Mouse (Mus musculus) monocyte, adult 2 months (primary cell): ENCODE results near the gene Msx2.

Experiments
- DNase-seq, 2 experiments: peaks; one replicate each; pipeline ENCODE4 v3.0.0; 2022; ENCODE audit warnings: low spot score in 2 of 2, low read depth in 1 of 2

Gene Msx2

GRCm38 (mm10) chr13:53465191-53465820, 7.6 kb downstream of the Msx2 start:
- DNase-seq, result no peak

DNA sequence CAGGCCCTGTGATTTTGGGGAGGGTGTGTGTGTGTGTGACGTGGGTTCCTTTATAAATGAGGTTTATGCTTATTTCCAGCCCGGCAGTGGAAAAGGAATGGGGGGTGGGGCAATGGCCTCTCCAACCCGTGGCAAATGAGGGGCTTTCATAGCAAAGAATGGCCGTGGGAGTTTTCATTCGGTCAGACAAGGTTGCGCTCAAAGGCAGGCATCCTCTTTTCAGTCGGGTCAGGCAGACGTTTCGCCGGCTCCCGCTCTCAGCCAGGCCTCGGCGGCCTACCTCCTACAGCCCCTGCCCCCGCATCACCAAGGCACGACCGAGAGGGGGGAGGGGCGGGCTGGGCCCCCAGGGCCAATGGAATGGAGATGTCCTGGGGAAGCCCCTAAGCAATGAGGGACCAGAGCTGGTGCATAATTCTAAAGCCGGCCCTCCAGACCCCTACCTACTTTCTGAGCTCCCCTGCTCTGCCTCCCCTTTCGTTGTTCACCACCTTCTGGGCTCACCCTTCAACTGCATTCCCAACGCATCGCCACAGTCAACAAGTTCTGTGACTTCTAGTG, 8.4 kb downstream of the Msx2 start:
- no peak for DNase-seq

DNA sequence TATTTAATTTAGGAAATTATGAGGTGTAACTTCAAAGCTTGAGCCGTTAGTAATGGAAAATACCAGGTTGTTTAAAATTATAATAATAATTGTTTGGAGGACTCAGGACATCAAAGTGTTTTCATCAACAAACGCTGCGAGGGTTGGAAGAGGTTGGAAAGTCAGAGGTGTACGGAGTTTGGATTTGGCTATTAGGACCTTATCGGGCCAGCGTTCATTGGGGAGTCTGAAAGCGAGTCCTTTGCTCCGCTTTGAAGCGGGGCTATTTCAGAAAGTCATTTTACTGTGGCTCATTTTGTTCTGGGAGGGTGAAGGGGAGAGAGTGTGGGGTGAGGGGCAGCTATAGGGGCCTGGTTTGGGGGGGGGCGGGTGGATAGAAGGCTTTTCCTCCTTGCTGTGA, 8.9 kb downstream of the Msx2 start:
- no peak for DNase-seq

DNA sequence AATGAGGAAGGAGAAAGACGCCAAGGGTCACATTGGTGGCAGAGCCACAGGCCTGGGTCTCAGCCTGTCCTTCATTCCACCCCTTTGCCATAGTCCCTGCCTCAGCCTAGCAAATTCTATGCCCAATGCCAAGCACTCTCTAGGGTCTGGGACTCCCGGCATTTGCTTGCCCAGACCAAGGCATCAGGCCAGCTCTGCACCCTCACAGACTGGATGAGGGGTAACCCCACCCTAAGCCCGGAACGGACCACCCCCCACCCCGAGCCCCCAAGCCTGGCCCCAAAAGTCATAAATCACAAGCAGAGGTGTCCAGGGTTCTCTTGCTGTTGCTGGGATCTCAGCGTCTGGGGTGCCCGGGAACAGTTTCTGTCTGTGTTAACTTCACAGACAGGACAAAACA, 9.8 kb downstream of the Msx2 start:
- DNase-seq, result no peak

- no peak for DNase-seq
These were observed 10.3 kb downstream of the Msx2 start for GRCm38 (mm10) chr13:53462649-53462970.

GRCm38 (mm10) chr13:53461855-53462648, 10.8 kb downstream of the Msx2 start:
- no peak for DNase-seq

DNA sequence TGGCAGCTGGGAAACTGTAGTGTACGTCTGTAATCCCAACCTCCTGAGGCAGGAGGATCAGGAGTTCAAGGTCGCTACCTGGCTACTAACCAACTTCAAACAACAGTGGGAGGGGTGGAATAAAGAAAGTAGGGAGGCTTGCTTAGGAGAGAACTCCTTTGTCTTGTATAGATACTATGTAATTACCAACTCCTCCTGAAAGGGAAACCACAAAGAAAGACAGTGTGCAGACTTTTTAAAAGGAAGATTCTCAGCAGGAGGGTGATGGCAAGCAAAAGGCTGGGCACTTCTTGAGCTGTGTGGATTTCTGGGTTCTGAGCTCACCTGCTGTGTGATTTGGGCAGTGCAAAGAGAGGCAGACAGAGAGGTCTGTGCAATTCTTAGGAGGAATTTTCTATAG, 11.5 kb downstream of the Msx2 start:
- no peak for DNase-seq

DNA sequence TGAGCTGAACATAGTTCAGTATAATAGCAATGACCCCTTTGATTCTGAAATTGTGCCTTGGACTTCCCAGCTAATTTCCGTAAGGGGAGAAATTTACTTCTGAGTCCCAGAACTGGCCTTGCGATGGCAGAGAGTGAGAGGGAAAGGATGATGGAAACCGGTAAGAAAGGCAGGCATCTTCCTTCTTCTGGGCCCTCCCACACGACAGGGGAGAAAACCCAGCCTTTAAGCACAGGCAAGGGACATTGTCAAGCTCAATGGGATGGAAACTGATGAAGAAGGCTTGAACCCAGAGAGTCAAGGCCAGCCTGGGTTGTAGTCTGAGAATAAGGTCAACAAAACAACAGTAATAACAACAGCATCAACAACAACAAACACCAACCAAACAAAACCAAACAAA, 14.1 kb downstream of the Msx2 start:
- no peak for DNase-seq

DNA sequence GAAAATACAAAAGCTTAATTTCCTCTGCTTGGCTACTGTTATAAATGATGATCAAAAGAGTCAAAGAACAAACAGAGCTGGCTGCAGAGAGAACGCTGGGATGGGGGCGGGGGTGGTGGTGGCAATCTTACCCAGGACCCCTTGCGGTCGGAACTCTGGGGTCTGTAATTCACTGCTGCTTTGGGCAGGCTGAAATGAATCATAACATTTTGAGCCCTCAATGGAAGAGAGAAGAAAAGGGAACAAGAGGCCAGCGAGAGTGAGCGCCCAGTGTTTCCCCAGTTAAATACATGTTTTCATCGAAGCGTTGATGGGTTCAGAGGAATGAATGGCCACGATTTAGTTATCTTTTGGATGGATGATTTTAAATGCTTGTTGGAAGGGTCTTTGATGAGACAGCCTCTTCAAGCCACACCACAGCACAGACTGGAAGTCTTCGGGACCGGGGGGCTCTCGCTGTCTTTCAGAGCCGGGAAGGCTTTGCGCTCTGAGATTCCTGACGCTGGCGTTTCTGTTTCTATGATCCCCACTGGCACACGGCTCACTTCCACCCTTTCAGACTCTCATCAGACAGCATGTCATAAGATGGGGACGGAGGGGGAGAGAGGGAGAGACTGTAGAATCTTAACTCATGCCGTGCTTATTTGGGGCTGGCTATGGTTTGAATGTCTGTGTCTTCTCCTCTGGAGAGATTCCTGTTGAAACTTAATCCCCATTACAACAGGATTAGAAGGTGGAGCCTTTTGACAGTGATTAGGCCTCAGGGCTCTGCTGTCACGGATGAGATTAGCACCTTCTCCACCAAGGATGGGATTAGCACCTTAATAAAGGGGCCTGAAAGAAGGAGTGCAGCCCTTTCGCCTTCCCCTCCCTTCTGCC, 17.8 kb downstream of the Msx2 start:
- no peak for DNase-seq

DNA sequence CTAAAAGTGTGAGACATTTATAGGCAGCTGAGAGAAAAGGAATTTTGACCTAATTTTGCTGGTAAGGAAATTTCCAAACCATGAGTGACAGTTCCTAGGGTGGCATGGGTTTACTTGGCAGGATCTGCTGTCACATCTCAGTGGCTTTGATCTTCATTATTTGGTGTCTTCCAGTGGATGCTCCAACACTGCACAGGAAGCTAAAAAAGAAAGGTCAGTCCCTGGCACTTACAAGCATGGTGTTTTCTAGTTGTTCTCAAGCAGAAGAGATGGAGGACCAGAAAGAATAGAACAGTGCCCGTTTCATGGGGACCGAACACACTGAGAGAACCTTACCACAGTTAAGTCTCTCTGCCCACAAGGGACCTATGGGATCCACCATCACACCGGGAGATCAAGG, 18.9 kb downstream of the Msx2 start:
- no peak for DNase-seq

DNA sequence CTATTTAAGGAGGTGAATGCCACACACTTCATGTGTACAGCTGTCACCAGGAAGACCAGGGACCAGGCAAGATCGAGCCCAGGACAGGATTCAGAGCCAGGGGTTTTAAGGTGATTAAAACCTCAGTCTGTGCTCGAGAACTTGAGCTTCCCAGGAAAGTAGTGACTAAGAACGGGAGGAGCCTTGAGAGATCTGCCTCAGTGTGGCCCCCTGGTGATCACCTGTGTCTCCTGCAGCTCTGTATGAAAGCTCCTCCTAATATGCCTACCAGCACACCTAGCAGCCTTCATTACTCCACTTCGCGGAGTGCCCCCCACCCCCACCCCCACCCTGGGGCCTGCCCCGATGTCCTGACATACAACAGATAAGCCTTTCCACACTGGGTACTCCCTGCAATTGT, 25.3 kb downstream of the Msx2 start:
- no peak for DNase-seq

- DNase-seq, result no peak
These were observed 29.3 kb downstream of the Msx2 start for GRCm38 (mm10) chr13:53443602-53444001.

GRCm38 (mm10) chr13:53442168-53442980, 30.5 kb downstream of the Msx2 start:
- no peak for DNase-seq

DNA sequence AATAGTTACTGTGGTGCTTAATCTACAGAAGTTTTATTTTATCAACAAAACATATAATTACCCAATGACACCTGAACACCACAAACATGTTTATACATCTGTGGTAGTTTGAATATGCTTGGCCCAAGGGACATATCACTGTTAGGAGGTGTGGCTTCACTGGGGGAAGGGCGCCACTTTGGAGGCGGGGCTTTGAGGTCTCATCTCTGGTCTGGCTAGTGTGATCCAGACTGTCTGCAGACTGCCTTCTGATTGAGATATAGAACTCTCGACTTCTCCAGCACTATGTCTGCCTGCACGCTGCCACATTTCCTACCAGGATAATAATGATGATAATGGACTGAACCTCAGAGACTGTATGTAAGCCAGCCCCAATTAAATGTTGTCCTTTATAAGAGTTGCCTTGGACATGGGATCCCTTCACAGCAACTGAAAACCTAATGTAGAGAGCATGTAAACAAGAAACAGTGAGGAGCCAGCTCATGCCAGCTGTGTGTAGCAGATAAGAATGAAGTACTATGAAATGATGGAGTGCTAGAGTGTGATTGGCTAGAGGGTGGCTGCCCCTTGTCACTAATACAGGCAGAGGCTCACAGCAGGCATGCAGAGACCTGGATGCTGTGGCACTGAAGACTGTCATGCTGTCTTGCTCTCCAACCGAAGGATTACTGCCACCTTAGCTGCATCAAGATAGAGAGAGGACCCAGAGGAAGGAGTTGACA, 31.4 kb downstream of the Msx2 start:
- DNase-seq, result no peak

DNA sequence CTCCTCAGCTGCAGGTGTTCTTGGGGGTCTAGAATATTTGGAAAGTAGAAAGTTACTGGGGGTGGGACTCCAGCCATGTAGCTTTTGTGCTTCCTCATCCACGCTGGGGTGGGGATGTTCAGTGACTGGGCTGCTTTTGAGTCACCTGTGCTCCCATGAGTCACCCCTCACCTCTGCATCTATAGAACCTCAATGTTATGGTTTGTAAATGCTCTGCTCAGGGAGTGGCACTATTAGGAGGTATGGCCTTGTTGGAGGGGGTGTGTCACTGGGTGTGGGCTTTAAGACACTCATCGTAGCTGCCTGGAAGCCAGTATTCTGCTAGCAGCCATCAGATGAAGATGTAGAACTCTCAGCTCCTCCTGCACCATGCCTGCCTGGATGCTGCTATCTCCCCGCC, 32.9 kb downstream of the Msx2 start:
- DNase-seq, result no peak

- DNase-seq, result peak; percentile 29 to 39
These were observed 46.4 kb downstream of the Msx2 start for GRCm38 (mm10) chr13:53426507-53426906.

GRCm38 (mm10) chr13:53421189-53421588, 51.7 kb downstream of the Msx2 start:
- DNase-seq, result no peak

DNA sequence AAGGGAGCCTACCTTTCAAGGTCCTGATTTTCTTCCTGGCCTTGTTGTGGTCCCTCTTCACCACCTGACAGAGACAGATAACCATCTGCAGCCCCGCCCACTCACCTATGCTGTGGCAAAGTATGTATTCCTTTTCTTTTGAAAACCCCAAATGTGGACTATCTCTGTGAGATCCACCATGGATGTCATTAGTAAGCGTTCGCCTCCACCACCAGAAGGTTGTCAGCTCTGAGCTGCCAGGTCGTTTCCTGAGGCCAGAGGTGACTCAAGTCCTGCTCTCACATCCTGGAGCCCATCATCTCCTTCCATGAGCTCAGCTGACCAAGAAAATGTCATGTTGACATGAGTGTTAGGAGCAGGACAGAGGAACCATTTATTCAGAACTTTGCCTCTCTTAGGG, 52.1 kb downstream of the Msx2 start:
- DNase-seq, result no peak

DNA sequence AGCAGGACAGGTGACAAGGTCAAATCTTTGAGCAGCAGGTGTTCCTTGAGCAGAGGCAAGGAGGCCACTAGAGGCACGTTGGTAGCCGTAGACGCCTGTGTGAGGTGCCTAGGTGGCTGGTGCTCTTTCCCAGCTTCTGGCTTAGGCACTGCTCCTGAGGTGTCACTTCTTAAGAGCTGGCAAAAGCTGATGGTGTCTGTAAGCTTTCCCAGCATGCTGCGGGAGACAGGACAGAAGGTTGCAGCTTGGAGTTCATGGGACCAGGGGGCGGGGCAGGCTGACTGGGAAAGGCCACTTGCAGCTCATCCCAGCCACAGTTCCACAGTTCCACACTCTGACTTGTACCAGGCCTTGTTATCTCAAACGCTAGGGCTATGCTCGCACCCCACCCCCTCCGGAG, 53.2 kb downstream of the Msx2 start:
- DNase-seq, result no peak

GRCm38 (mm10) chr13:53417701-53418100, 55.2 kb downstream of the Msx2 start:
- DNase-seq, result no peak
